Comparison of ENCODE assay signal across 8 mouse cellular contexts in the genomic region with DNA sequence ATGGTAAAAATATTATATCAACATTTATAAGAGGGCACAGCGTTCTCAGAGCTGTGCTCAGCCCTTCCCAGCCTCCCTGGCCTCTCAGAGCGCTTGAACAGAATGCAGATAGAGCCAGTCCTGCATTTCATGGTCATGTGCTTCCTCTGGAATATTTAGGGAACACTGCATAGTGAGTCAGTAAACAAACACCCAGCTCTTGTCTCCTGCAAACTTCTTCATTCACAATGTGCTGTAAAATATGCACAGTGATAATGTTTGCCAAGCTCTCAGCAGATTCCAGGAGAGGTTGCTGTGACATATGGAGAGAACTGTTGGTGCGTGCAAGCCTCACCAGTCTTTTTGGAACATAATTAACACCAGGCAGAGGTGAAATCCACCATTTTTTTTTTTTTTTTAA. TPM values are rescaled to one million over a fixed set of nuclear protein-coding genes. Genes with fewer than 3 reads are reported as not detected.
DNase-seq lines count a peak whose midpoint lies in the region.

No protein-coding gene starts in this region.

- DNase-seq in frontal cortex, adult 2 months (ENCODE audit: extremely low spot score in 1 of 2, low spot score in 1 of 2): peak; percentile 63 to 79
- no peak for DNase-seq in frontal cortex, postnatal 14 days (ENCODE audit: low spot score in 2 of 2)
- peak; percentile 79 for DNase-seq in right cerebral cortex, adult 18-20 months
- no peak for DNase-seq in right cerebral cortex, postnatal 4 days
- peak; percentile 40 to 46 for DNase-seq in layer of hippocampus, postnatal 36 days
- peak; percentile 34 for DNase-seq in yolk sac, embryonic 10.5 days (ENCODE audit: low spot score)
- no peak for DNase-seq in gastrocnemius, postnatal 4 days (ENCODE audit: low spot score in 2 of 2)
- no peak for DNase-seq in adrenal gland, postnatal 4 days (ENCODE audit: low spot score in 2 of 2)

RNA-seq across cellular contexts. Expression of a gene that starts 37.1 kb away (rescaled TPM):
- 44.9 and 46.5 TPM in 2 replicates for polyA plus RNA-seq in frontal cortex, adult 2 months (2012; rRNA removed)
- total RNA-seq in layer of hippocampus, postnatal 36 days (2021): 10 to 100 TPM; 26.8 to 32.8 TPM
- total RNA-seq in gastrocnemius, postnatal 4 days (2021): 10 to 100 TPM; 17.3 to 17.4 TPM
- 10 to 100 TPM; 33.2 to 37.1 TPM for total RNA-seq in adrenal gland, postnatal 4 days (2021)

RNA-seq across cellular contexts. Expression of a gene that starts 37.7 kb away (rescaled TPM):
- 220 and 233 TPM in 2 replicates for polyA plus RNA-seq in frontal cortex, adult 2 months (2012; rRNA removed)
- total RNA-seq in layer of hippocampus, postnatal 36 days (2021): 100 to 1,000 TPM; 185 to 197 TPM
- total RNA-seq in gastrocnemius, postnatal 4 days (2021): 100 to 1,000 TPM; 273 to 282 TPM
- total RNA-seq in adrenal gland, postnatal 4 days (2021): 100 to 1,000 TPM; 233 to 238 TPM

RNA-seq across cellular contexts. Expression of a gene that starts 55.0 kb away (rescaled TPM):
- 30.6 and 30.7 TPM in 2 replicates for polyA plus RNA-seq in frontal cortex, adult 2 months (2012; rRNA removed)
- 10 to 100 TPM; 26.5 to 30.9 TPM for total RNA-seq in layer of hippocampus, postnatal 36 days (2021)
- total RNA-seq in gastrocnemius, postnatal 4 days (2021): 10 to 100 TPM; 18.0 to 21.9 TPM
- 10 to 100 TPM; 25.8 to 37.4 TPM for total RNA-seq in adrenal gland, postnatal 4 days (2021)

Comparison
In these comparisons a context has a peak if more than half of its experiments do, and no peak if none do; other contexts are left out.
1. DNase-seq: peak in frontal cortex, adult 2 months (2 of 2), right cerebral cortex, adult 18-20 months (single experiment), layer of hippocampus, postnatal 36 days (2 of 2) and yolk sac, embryonic 10.5 days (single experiment); none in frontal cortex, postnatal 14 days (0 of 2), right cerebral cortex, postnatal 4 days (single experiment), gastrocnemius, postnatal 4 days (0 of 2) and adrenal gland, postnatal 4 days (0 of 2).